Mouse (Mus musculus) liver, adult 2 months (tissue): ENCODE measurements around the gene Ifitm3. TPM values are rescaled to one million over a fixed set of nuclear protein-coding genes. Genes with fewer than 3 reads are reported as not detected.

Source experiments
- DNase-seq: peaks from one replicate; pipeline ENCODE4 v3.0.0-alpha.2; 2011; ENCODE audit warnings: low read depth, low spot score; ENCODE audit errors: extremely low read depth
- H3K27ac ChIP-seq: fragments of 200-500 bp; replicated peaks from 2 replicates; pipeline ENCODE4 v1.5.1; 2012; ENCODE audit warnings: low read depth, mild to moderate bottlenecking, control low read depth, inconsistent platforms, low read length; ENCODE audit not compliant: insufficient read depth
- H3K27me3 ChIP-seq: fragments of 200-500 bp; 2 replicates; pipeline ENCODE4 v1.6.1; 2012; ENCODE audit warnings: mild to moderate bottlenecking, moderate library complexity, low read length, inconsistent platforms; ENCODE audit not compliant: control insufficient read depth, insufficient read depth
- H3K36me3 ChIP-seq: fragments of 200-500 bp; 2 replicates; pipeline ENCODE4 v1.6.1; 2012; ENCODE audit warnings: low read length, inconsistent platforms; ENCODE audit not compliant: control insufficient read depth, insufficient read depth
- H3K4me1 ChIP-seq: fragments of 200-500 bp; 2 replicates; pipeline ENCODE4 v1.6.1; 2011; ENCODE audit warnings: low read length; ENCODE audit not compliant: control insufficient read depth, insufficient read depth
- H3K4me3 ChIP-seq: fragments of 200-500 bp; 2 replicates; pipeline ENCODE4 v1.5.1; 2011; ENCODE audit warnings: low read depth, mild to moderate bottlenecking, control low read depth, low read length, moderate library complexity; ENCODE audit not compliant: insufficient read depth
- H3K79me2 ChIP-seq: fragments of 200-500 bp; 2 replicates; pipeline ENCODE4 v1.6.1; 2012; ENCODE audit warnings: inconsistent platforms, mild to moderate bottlenecking, low read length, moderate library complexity; ENCODE audit not compliant: control insufficient read depth, insufficient read depth
- H3K9ac ChIP-seq: fragments of 200-500 bp; 2 replicates; pipeline ENCODE4 v1.6.1; 2012; ENCODE audit warnings: low read depth, mild to moderate bottlenecking, control low read depth, inconsistent platforms, low read length
- CTCF ChIP-seq: fragments of 200-500 bp; IDR thresholded peaks from 2 replicates; pipeline ENCODE4 v1.5.1; 2011; ENCODE audit warnings: low read depth, low read length, control low read depth
- POLR2A ChIP-seq: fragments of 200-500 bp; IDR thresholded peaks from 2 replicates; pipeline ENCODE4 v1.6.1; 2011; ENCODE audit warnings: low read length, control low read depth; ENCODE audit not compliant: insufficient read depth; ENCODE audit errors: extremely low read depth
- WGBS: fragments of 180-500 bp; shearing (Covaris S2); methylation state at CpG from one replicate; pipeline ENCODE4 v1.1.7; 2018; 5-methylcytosine and 5-hydroxymethylcytosine counted together
- polyA plus RNA-seq: library from polyadenylated mRNA; depleted of rRNA; stranded (reverse); fragments of >200 nt; gene quantifications from 2 replicates; pipeline ENCODE4 v1.2.3, GENCODE M21; 2012
- total RNA-seq: library from RNA; depleted of rRNA; stranded (reverse); fragments of >200 nt; gene quantifications from 2 replicates; pipeline ENCODE4 v1.2.3, GENCODE M21; 2014

The Ifitm3 gene
- total and polyA plus RNA-seq, 2 experiments, result 392 to 1,254 TPM

GRCm38 (mm10) chr7:141000881-141001708 lies 9.5 kb downstream of the Ifitm3 start:
- Histone ChIP-seq H3K79me2 (no peaks in the 10 kb centered on the region), H3K4me1 (0 out of 2 replicates have a peak, but pooled peaks cover 2% of the 10 kb centered on the region), H3K4me3 (no peak overlapping the region), H3K9ac (no peak overlapping the region), H3K27ac (no peak overlapping the region), H3K36me3 (no peaks in the 10 kb centered on the region), H3K27me3 (no peaks in the 10 kb centered on the region)
- TF ChIP-seq POLR2A (no peak), CTCF (no peak)
- no peak for DNase-seq
- WGBS, result 88% methylated on average over 15 of the region's 15 CpGs

GRCm38 (mm10) chr7:140998853-140999700 lies 11.5 kb downstream of the Ifitm3 start:
- WGBS, result 76% methylated on average over 11 of the region's 11 CpGs
- Histone ChIP-seq H3K36me3 (no peaks in the 10 kb centered on the region), H3K4me3 (no peak overlapping the region), H3K4me1 (0 out of 2 replicates have a peak, but pooled peaks cover 2% of the 10 kb centered on the region), H3K79me2 (no peaks in the 10 kb centered on the region), H3K27ac (no peak overlapping the region), H3K27me3 (no peaks in the 10 kb centered on the region), H3K9ac (no peak overlapping the region)
- no peak for TF ChIP-seq CTCF
- no peak for TF ChIP-seq POLR2A
- peak; percentile 21 for DNase-seq

DNA sequence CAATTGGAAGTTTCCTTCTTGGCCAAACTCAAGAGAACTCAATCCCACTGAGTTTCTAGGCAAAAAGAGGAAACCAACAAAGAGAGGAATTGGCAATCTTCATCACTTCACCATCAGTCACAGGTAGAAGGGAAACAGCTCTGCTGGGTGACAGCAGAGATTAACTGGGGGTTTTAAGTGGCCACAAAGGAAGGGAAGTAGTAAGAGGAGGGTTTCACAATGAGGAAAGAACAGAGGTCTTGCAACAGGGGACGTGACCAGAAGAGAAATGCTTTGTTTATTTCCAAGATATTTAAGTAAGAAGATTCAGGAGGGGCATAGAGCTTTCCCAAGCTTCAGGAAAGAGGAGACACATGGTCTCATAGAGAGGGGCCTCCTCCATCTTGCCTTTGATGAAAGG lies 12.8 kb downstream of the Ifitm3 start:
- TF ChIP-seq POLR2A, result no peak
- TF ChIP-seq CTCF, result no peak
- Histone ChIP-seq H3K4me1 (0 out of 2 replicates have a peak, but pooled peaks cover 2% of the 10 kb centered on the region), H3K9ac (no peak overlapping the region), H3K79me2 (no peaks in the 10 kb centered on the region), H3K27me3 (no peaks in the 10 kb centered on the region), H3K27ac (no peak overlapping the region), H3K36me3 (no peaks in the 10 kb centered on the region), H3K4me3 (no peak overlapping the region)
- 81% methylated on average over 1 of the region's 1 CpGs for WGBS
- DNase-seq, result peak; percentile 9

DNA sequence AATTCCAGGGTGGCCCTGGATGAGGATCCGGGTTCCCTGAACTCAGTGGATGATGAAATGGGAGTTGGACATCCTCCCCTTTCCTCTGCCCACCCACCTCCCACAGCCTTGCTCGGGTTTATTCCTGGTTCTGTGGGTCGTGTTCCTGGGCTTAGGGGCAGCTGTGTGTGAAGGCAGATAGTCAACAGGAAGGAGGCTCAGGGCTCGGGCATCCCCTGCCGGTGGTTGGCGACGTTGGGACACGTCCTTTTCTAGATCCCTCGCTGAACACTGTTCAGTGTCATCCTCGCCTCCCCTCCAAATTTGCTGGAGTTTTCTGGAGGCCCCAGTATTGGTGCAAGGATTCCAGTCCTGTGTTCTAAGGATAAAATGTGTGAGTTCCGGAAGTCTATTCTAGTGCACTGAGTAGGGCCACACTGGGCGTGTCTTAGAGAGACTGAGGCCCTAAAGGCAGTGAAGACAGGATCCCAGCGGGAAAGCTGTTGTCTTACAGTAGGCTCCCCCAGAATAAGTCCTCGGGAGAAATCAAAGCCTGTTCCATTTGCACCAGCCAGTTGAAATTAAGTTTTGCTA lies 19.4 kb downstream of the Ifitm3 start:
- no peaks in the 10 kb centered on the region for H3K79me2 ChIP-seq
- no peaks in the 10 kb centered on the region for H3K36me3 ChIP-seq
- no peak overlapping the region for H3K9ac ChIP-seq
- TF ChIP-seq POLR2A (no peak), CTCF (peak; percentile 31; the same call in 1 of the 2 replicates)
- no peaks in the 10 kb centered on the region for H3K27me3 ChIP-seq
- WGBS, result 86% methylated on average over 14 of the region's 14 CpGs
- H3K27ac ChIP-seq, result no peak overlapping the region
- no peak overlapping the region for H3K4me3 ChIP-seq
- DNase-seq, result no peak
- H3K4me1 ChIP-seq, result peaks cover 2% of the 10 kb centered on the region; the same call in 1 of the 2 replicates

- H3K27me3 ChIP-seq, result no peaks in the 10 kb centered on the region
- no peaks in the 10 kb centered on the region for H3K79me2 ChIP-seq
- H3K36me3 ChIP-seq, result no peaks in the 10 kb centered on the region
- no peak overlapping the region for H3K27ac ChIP-seq
- no peak overlapping the region for H3K4me3 ChIP-seq
- peaks cover 2% of the 10 kb centered on the region; the same call in 1 of the 2 replicates for H3K4me1 ChIP-seq
- 85% methylated on average over 5 of the region's 5 CpGs for WGBS
- no peak for TF ChIP-seq CTCF
- no peak for TF ChIP-seq POLR2A
- no peak for DNase-seq
- no peak overlapping the region for H3K9ac ChIP-seq
Observed at GRCm38 (mm10) chr7:140990622-140991021, 19.9 kb downstream of the Ifitm3 start.
